Mouse (Mus musculus) forebrain, embryonic 12.5 days (tissue): ENCODE data around the gene Gfi1. TPM values are rescaled to one million over a fixed set of nuclear protein-coding genes. Genes with fewer than 3 reads are reported as not detected.
A peak's percentile ranks its signal among the peaks of the same experiment; 100 is the strongest.

Experiments used
- ATAC-seq: fragments of 200-750 bp; cut with Nextera tagmentation; 2 replicates; pipeline ENCODE4 v1.8.0; 2017; ENCODE audit warnings: moderate TSS enrichment; ENCODE audit not compliant: low FRiP score
- H3K27ac ChIP-seq: fragments of 300-500 bp; sonication (generic); 2 replicates; pipeline ENCODE4 v1.5.1; 2016; ENCODE audit warnings: mild to moderate bottlenecking
- H3K27me3 ChIP-seq: fragments of 300-500 bp; sonication (generic); 2 replicates; pipeline ENCODE4 v1.6.1; 2016; ENCODE audit warnings: mild to moderate bottlenecking
- H3K36me3 ChIP-seq: fragments of 300-500 bp; sonication (generic); replicated peaks from 2 replicates; pipeline ENCODE4 v1.6.1; 2016; ENCODE audit warnings: mild to moderate bottlenecking
- H3K4me1 ChIP-seq: fragments of 300-500 bp; sonication (generic); 2 replicates; pipeline ENCODE4 v1.6.1; 2016
- H3K4me2 ChIP-seq: fragments of 300-500 bp; sonication (generic); 2 replicates; pipeline ENCODE4 v1.6.1; 2016; ENCODE audit warnings: mild to moderate bottlenecking, moderate library complexity
- H3K4me3 ChIP-seq: fragments of 300-500 bp; sonication (generic); replicated peaks from 2 replicates; pipeline ENCODE4 v1.5.1; 2016; ENCODE audit warnings: mild to moderate bottlenecking
- H3K9ac ChIP-seq: fragments of 300-500 bp; sonication (generic); 2 replicates; pipeline ENCODE4 v1.6.1; 2016; ENCODE audit warnings: mild to moderate bottlenecking
- H3K9me3 ChIP-seq: fragments of 300-500 bp; sonication (generic); 2 replicates; pipeline ENCODE4 v1.6.1; 2016
- WGBS: fragments of 180-500 bp; shearing (Covaris S2); methylation state at CpG from one replicate; pipeline ENCODE4 v1.1.7; 2016; 5-methylcytosine and 5-hydroxymethylcytosine counted together
- polyA plus RNA-seq: library from polyadenylated mRNA; unstranded; fragments of >200 nt; fragmentation: Nextera tagmentation; extraction: Ambion mirVana; gene quantifications from 2 replicates; pipeline ENCODE4 v1.2.1, GENCODE M21; 2016

Gfi1 gene
- polyA plus RNA-seq, 1 experiment from 2014 or later = not detected

GRCm38 (mm10) chr5:107687592-107688498, 38.0 kb downstream of the Gfi1 start:
- peaks cover 38% of the 10 kb centered on the region for H3K27me3 ChIP-seq
- no peaks in the 10 kb centered on the region for H3K36me3 ChIP-seq
- ATAC-seq = peak; percentile 97
- WGBS = 18% methylated on average over 46 of the region's 46 CpGs
- no peak overlapping the region for H3K27ac ChIP-seq
- no peaks in the 10 kb centered on the region for H3K9me3 ChIP-seq
- H3K4me3 ChIP-seq = peak overlapping the region; percentile 49
- H3K4me2 ChIP-seq = peak overlapping the region; percentile 70
- 0 out of 2 replicates have a peak, but pooled peaks cover 5% of the 10 kb centered on the region for H3K4me1 ChIP-seq
- H3K9ac ChIP-seq = peak overlapping the region; percentile 53

- Histone ChIP-seq H3K27ac (no peak overlapping the region), H3K4me3 (no peak overlapping the region), H3K9me3 (no peaks in the 10 kb centered on the region), H3K4me1 (0 out of 2 replicates have a peak, but pooled peaks cover 5% of the 10 kb centered on the region), H3K9ac (no peak overlapping the region), H3K27me3 (peaks cover 34% of the 10 kb centered on the region), H3K36me3 (no peaks in the 10 kb centered on the region), H3K4me2 (no peak overlapping the region)
- WGBS = 91% methylated on average over 5 of the region's 5 CpGs
- no peak for ATAC-seq
These were observed 38.7 kb downstream of the Gfi1 start for GRCm38 (mm10) chr5:107687161-107687560.

DNA sequence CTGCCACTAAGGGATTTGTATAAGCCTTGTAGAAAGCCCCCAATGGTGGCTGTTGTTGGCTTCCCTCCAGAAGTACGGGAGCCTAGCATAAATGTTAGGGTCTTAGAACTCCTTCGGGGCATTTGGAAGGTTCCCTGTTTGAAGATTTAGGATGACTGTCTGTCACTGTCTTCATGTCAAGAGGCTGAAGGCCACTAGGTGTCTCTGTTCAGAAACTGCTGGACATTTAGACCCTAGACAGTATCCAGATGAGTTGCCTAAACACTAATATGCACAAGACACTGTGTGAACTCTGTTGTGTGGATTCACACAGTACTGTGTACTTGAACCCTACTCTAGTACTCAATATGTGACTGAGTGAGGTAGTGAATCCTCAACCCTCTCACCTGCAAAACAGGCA, 41.5 kb downstream of the Gfi1 start:
- Histone ChIP-seq H3K4me3 (no peak overlapping the region), H3K27ac (no peak overlapping the region), H3K4me1 (0 out of 2 replicates have a peak, but pooled peaks cover 5% of the 10 kb centered on the region), H3K4me2 (no peak overlapping the region), H3K9ac (no peak overlapping the region), H3K27me3 (peaks cover 16% of the 10 kb centered on the region), H3K9me3 (no peaks in the 10 kb centered on the region), H3K36me3 (no peaks in the 10 kb centered on the region)
- no peak for ATAC-seq
- 81% methylated on average over 2 of the region's 2 CpGs for WGBS

- H3K27me3 ChIP-seq = no peaks in the 10 kb centered on the region
- no peak overlapping the region for H3K4me2 ChIP-seq
- H3K27ac ChIP-seq = no peak overlapping the region
- no peak overlapping the region for H3K9ac ChIP-seq
- no peak overlapping the region for H3K4me3 ChIP-seq
- no peaks in the 10 kb centered on the region for H3K36me3 ChIP-seq
- no peaks in the 10 kb centered on the region for H3K9me3 ChIP-seq
- H3K4me1 ChIP-seq = no peaks in the 10 kb centered on the region
- no peak for ATAC-seq
- WGBS = 79% methylated on average over 5 of the region's 5 CpGs
These were observed 44.5 kb downstream of the Gfi1 start for GRCm38 (mm10) chr5:107681300-107681699.

DNA sequence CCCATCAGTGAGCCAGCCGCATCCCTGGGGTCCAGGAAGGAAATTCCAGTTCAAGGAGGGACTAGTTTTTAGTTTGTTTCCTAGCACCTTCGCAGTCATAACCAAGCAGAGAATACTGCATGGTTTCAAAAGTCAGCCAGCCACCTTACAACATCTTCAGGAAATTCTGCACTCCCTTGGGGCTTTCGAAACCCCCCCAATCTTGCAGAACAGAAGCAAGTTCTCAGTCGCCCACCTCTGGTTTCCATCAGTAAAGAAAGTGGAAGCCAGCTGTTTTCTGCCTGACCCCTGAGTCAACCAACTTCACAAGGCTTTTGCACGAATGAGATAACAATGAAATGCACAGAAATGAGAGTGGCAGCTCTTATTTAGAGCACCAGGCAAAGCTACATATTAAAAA, 47.4 kb downstream of the Gfi1 start:
- Histone ChIP-seq H3K9me3 (no peaks in the 10 kb centered on the region), H3K4me3 (no peak overlapping the region), H3K36me3 (no peaks in the 10 kb centered on the region), H3K4me2 (no peak overlapping the region), H3K9ac (no peak overlapping the region), H3K27me3 (no peaks in the 10 kb centered on the region), H3K4me1 (no peaks in the 10 kb centered on the region), H3K27ac (no peak overlapping the region)
- no peak for ATAC-seq
- 74% methylated on average over 5 of the region's 5 CpGs for WGBS

Other genes with a start within 250 kb of the Gfi1 start
- gene Gm42669, start 218.4 kb downstream of the Gfi1 start, polyA plus RNA-seq = 0.32 and 0.49 TPM in 2 replicates
- 0.06 and 0.19 TPM in 2 replicates for gene 1700028K03Rik, start 191.3 kb downstream of the Gfi1 start, polyA plus RNA-seq
- gene Rpap2, start 128.7 kb downstream of the Gfi1 start, polyA plus RNA-seq = 18.2 and 20.9 TPM in 2 replicates
- gene Glmn, start 128.1 kb downstream of the Gfi1 start, polyA plus RNA-seq = 31.2 and 34.3 TPM in 2 replicates
- 0.23 and 0.26 TPM in 2 replicates for gene Ube2d2b, start 104.1 kb upstream of the Gfi1 start, polyA plus RNA-seq
- 54.8 and 57.4 TPM in 2 replicates for gene Evi5, start 149.1 kb upstream of the Gfi1 start, polyA plus RNA-seq
- 62.6 and 63.6 TPM in 2 replicates for gene Rpl5, start 174.5 kb upstream of the Gfi1 start, polyA plus RNA-seq